Mouse (Mus musculus) adrenal gland, postnatal 36 days (tissue): ENCODE results near the gene Atoh7. TPM values are rescaled to one million over a fixed set of nuclear protein-coding genes. Genes with fewer than 3 reads are reported as not detected.

ENCODE experiments used
- total RNA-seq, 2 experiments: library from RNA; stranded (reverse); gene quantifications; 2 replicates each; pipeline ENCODE4 v1.2.3; 2021

Gene Atoh7
- total RNA-seq, 2 experiments from 2014 or later: not detected

Other genes with a start within 250 kb of the Atoh7 start
- 1 to 10 TPM; 2.1 to 4.7 TPM for gene Tet1, start 190.7 kb upstream of the Atoh7 start, total RNA-seq
- gene Slc25a16, start 179.0 kb upstream of the Atoh7 start, total RNA-seq: 10 to 100 TPM; 33.5 to 49.0 TPM
- 1 to 10 TPM; 1.2 to 1.7 TPM for gene Dna2, start 152.6 kb upstream of the Atoh7 start, total RNA-seq
- gene Rufy2, start 119.4 kb upstream of the Atoh7 start, total RNA-seq: 10 to 100 TPM; 13.2 to 18.8 TPM
- 10 to 100 TPM; 39.1 to 54.9 TPM for gene Hnrnph3, start 75.4 kb upstream of the Atoh7 start, total RNA-seq
- gene Pbld2, start 75.3 kb upstream of the Atoh7 start, total RNA-seq: 1 to 10 TPM; 4.0 to 5.3 TPM
- gene Pbld1, start 39.5 kb upstream of the Atoh7 start, total RNA-seq: 1 to 10 TPM; 2.3 to 4.4 TPM
- under 1 TPM; 0.46 to 0.59 TPM for gene Mypn, start 104.3 kb downstream of the Atoh7 start, total RNA-seq
- gene Herc4, start 144.2 kb downstream of the Atoh7 start, total RNA-seq: 100 to 1,000 TPM; 148 to 204 TPM